Mouse (Mus musculus): ENCODE data around the gene Prdx5. TPM values are rescaled to one million over a fixed set of nuclear protein-coding genes. Genes with fewer than 3 reads are reported as not detected.

Gene Prdx5
- polyA plus RNA-seq, 1 experiment from 2014 or later: 138 TPM

DNA sequence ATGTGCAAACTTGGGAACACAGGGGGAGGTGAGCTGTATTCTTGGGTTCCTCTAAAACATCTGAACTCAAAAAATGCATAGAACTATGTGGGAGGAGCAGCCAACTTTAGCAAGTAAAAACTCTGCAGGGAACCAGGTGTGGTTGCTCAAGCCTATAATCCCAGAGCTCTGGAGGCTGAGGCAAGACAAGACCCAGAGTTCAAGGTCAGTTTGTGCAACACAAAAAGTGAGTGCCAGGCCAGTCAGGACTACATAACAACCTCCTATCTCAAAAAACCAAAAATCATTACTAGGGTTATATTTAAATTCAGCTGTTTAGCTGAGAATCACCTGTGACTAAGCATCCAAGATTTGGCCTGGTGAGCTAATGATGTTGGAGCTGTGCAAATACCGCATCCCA, 22.1 kb upstream of the Prdx5 start:
- Histone ChIP-seq H3K27me3 (ENCODE audit: control insufficient read depth, insufficient read depth, low read length) (peaks cover 79% of the 10 kb centered on the region), H3K27ac (ENCODE audit: low read depth, low read length) (no peak overlapping the region), H3K4me1 (replicated peaks; ENCODE audit: control insufficient read depth, insufficient read depth, low read length) (peaks cover 5% of the 10 kb centered on the region; the same call in 1 of the 2 replicates), H3K4me3 (ENCODE audit: low read depth, low read length) (no peak overlapping the region), H3K9ac (ENCODE audit: low read depth, low read length) (no peak overlapping the region), H3K9me3 (ENCODE audit: control insufficient read depth, low read length) (no peaks in the 10 kb centered on the region), H3K36me3 (ENCODE audit: control insufficient read depth, insufficient read depth, low read length) (no peaks in the 10 kb centered on the region), H3K4me2 (replicated peaks; ENCODE audit: low read depth, low read length) (no peak overlapping the region)
- WGBS: 50% methylated on average over 1 of the region's 1 CpGs
- ATAC-seq (ENCODE audit: low FRiP score): no peak
- no peak for DNase-seq (ENCODE audit: low spot score)

DNA sequence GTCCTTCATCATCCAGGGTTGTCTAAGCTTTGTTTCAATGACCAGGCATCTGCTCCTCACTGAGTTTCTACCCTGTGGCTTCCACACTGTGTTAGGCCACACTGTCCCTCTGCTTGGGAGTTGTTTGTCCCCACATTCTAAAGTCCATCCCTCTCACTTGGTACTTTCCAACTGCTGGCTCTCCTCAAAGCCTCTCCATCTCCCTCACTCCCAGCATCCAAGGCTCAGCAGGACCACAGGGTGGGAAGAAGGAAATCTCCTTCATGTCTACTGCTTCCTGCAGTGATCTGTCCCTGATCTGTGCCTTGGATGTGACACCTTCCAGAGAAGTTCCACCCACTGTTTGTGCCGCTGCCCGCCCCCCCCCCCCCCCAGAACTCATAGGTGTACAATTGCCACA, 21.1 kb upstream of the Prdx5 start:
- no peak for DNase-seq (ENCODE audit: low spot score)
- Histone ChIP-seq H3K4me3 (ENCODE audit: low read depth, low read length) (no peak overlapping the region), H3K27me3 (ENCODE audit: control insufficient read depth, insufficient read depth, low read length) (peaks cover 86% of the 10 kb centered on the region), H3K36me3 (ENCODE audit: control insufficient read depth, insufficient read depth, low read length) (no peaks in the 10 kb centered on the region), H3K27ac (ENCODE audit: low read depth, low read length) (no peak overlapping the region), H3K9ac (ENCODE audit: low read depth, low read length) (no peak overlapping the region), H3K9me3 (ENCODE audit: control insufficient read depth, low read length) (no peaks in the 10 kb centered on the region), H3K4me2 (replicated peaks; ENCODE audit: low read depth, low read length) (no peak overlapping the region), H3K4me1 (replicated peaks; ENCODE audit: control insufficient read depth, insufficient read depth, low read length) (peaks cover 5% of the 10 kb centered on the region; the same call in 1 of the 2 replicates)
- ATAC-seq (ENCODE audit: low FRiP score): no peak
- WGBS: 0% methylated on average over 2 of the region's 2 CpGs

DNA sequence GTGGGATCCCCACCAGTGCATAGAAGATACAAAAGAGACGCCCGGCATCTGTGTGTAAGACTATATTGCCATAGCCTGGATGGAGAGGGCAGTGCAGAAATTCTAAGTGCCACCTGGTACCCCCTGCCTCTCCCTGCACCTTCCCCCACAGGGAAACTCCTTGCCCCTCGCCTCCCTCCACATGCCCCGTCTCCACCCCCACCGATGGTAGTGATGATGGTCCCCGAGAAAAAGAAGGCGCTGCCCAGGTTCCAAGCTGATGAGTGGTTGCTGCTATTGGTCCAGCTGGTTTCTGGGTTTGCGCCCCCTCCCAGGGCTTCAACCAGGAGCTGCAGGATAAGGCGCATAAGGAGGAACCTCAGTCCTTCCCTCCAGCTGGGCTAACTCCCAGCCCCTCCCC, 18.2 kb upstream of the Prdx5 start:
- WGBS: 14% methylated on average over 9 of the region's 9 CpGs
- no peaks in the 10 kb centered on the region for H3K36me3 ChIP-seq (ENCODE audit: control insufficient read depth, insufficient read depth, low read length)
- H3K27me3 ChIP-seq (ENCODE audit: control insufficient read depth, insufficient read depth, low read length): peaks cover 84% of the 10 kb centered on the region
- no peak overlapping the region for H3K27ac ChIP-seq (ENCODE audit: low read depth, low read length)
- H3K9me3 ChIP-seq (ENCODE audit: control insufficient read depth, low read length): no peaks in the 10 kb centered on the region
- no peak overlapping the region for H3K4me3 ChIP-seq (ENCODE audit: low read depth, low read length)
- no peak for ATAC-seq (ENCODE audit: low FRiP score)
- H3K4me2 ChIP-seq (replicated peaks; ENCODE audit: low read depth, low read length): no peak overlapping the region
- H3K4me1 ChIP-seq (replicated peaks; ENCODE audit: control insufficient read depth, insufficient read depth, low read length): 0 out of 2 replicates have a peak, but pooled peaks cover 7% of the 10 kb centered on the region
- H3K9ac ChIP-seq (ENCODE audit: low read depth, low read length): no peak overlapping the region
- no peak for DNase-seq (ENCODE audit: low spot score)

DNA sequence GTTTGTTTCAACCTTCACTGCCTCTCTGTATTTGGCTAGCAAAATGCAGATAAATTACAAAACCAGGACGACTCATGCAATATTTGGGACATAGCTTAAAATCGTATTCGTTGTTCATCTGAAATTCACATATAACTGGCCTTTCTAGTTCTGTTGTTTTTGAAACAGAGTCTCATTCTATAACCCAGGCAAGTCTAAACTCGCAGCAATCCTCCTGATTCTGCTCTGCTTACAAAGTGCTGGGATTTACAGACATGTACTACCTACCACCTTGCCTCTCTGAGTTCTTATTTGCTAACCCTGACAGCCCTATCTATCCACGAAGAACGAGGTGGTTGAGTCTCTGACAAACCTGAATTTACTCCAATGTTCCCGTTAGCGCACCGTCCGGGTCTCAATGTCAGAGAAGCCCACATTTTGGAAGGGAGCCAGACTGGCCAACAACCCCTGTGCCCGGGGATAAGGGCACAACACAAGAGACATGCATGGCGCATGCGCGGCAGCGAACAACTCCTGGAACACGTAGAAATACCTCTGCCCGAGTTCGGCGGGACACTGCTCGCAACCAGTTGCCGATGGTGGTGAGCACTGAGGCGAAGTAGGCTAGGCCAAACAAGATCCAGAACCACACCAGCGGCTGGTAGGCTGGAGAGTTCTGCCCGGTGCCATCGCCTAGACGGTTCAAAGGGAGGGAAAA, 16.8 kb upstream of the Prdx5 start:
- H3K4me1 ChIP-seq (replicated peaks; ENCODE audit: control insufficient read depth, insufficient read depth, low read length): 0 out of 2 replicates have a peak, but pooled peaks cover 7% of the 10 kb centered on the region
- no peak overlapping the region for H3K9ac ChIP-seq (ENCODE audit: low read depth, low read length)
- no peak overlapping the region for H3K27ac ChIP-seq (ENCODE audit: low read depth, low read length)
- no peak for ATAC-seq (ENCODE audit: low FRiP score)
- peak overlapping the region; percentile 18; the same call in 1 of the 2 replicates for H3K4me2 ChIP-seq (replicated peaks; ENCODE audit: low read depth, low read length)
- H3K9me3 ChIP-seq (ENCODE audit: control insufficient read depth, low read length): no peaks in the 10 kb centered on the region
- WGBS: 11% methylated on average over 26 of the region's 26 CpGs
- no peaks in the 10 kb centered on the region for H3K36me3 ChIP-seq (ENCODE audit: control insufficient read depth, insufficient read depth, low read length)
- DNase-seq (ENCODE audit: low spot score): peak; percentile 50
- peak overlapping the region; percentile 16; the same call in 1 of the 2 replicates for H3K4me3 ChIP-seq (ENCODE audit: low read depth, low read length)
- H3K27me3 ChIP-seq (ENCODE audit: control insufficient read depth, insufficient read depth, low read length): peaks cover 76% of the 10 kb centered on the region

DNA sequence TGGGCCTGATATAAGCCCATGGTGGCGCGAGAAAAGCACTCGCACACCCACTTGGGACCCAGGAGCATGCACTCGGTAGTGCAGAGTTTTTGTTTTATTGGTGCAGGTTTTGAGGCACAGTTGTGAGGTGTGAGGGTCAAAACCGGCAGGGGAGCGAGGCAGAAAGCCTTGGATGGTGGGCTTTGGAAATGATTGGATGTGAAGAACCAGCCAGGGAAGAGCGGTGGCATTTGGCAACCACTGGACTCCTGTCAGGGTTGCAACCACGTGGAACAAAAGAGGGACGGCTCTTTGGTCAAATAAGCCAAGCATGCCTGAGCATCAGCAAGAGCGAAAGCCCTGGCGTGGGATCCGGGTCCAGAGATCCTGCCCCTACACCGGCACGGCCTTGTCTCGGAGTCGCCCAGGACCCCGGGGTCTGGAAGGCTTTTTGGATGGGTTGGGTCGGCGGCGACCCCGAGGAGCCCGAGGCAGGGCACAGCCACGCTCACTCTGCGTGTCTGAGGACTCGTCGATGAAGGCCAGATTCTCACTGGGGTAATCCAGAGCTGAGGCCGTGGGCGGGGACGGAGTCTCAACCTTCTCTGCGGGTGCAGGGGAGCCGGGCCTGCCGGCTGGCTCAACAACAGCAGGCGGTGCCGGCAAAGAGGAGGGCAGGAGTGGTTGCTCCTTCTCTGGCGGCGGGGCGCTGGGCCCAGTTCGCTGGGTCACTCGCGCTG, 15.9 kb upstream of the Prdx5 start:
- H3K9ac ChIP-seq (ENCODE audit: low read depth, low read length): no peak overlapping the region
- peaks cover 7% of the 10 kb centered on the region; the same call in 1 of the 2 replicates for H3K4me1 ChIP-seq (replicated peaks; ENCODE audit: control insufficient read depth, insufficient read depth, low read length)
- H3K27me3 ChIP-seq (ENCODE audit: control insufficient read depth, insufficient read depth, low read length): peaks cover 67% of the 10 kb centered on the region
- 5% methylated on average over 38 of the region's 40 CpGs for WGBS
- DNase-seq (ENCODE audit: low spot score): peak; percentile 42
- H3K4me3 ChIP-seq (ENCODE audit: low read depth, low read length): peak overlapping the region; percentile 8; the same call in 1 of the 2 replicates
- H3K36me3 ChIP-seq (ENCODE audit: control insufficient read depth, insufficient read depth, low read length): no peaks in the 10 kb centered on the region
- H3K27ac ChIP-seq (ENCODE audit: low read depth, low read length): no peak overlapping the region
- ATAC-seq (ENCODE audit: low FRiP score): no peak
- H3K4me2 ChIP-seq (replicated peaks; ENCODE audit: low read depth, low read length): no peak overlapping the region
- no peaks in the 10 kb centered on the region for H3K9me3 ChIP-seq (ENCODE audit: control insufficient read depth, low read length)

DNA sequence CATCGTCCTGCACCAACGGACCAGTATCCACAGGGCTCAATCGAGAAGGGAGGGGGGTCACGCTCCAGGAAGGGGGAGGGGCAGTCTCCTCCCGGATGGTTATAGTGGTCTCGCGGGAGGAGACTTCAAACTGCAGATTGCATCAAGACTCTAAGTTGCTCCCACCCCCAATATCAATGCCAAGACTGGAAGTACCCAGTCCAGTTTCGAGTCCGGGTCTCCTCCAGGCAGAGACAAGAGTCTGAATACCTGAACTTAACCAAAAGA, 15.3 kb upstream of the Prdx5 start, which contains the start of gene Catsperz:
Gene Catsperz (minus strand): TSS at position 74 of the 267 bp plus-strand sequence.
- Histone ChIP-seq H3K4me2 (replicated peaks; ENCODE audit: low read depth, low read length) (no peak within 1 kb of the TSS), H3K27me3 (ENCODE audit: control insufficient read depth, insufficient read depth, low read length) (peaks cover 64% of the 10 kb centered on the region), H3K4me1 (replicated peaks; ENCODE audit: control insufficient read depth, insufficient read depth, low read length) (peaks cover 10% of the 10 kb centered on the region; the same call in 1 of the 2 replicates), H3K9me3 (ENCODE audit: control insufficient read depth, low read length) (no peaks in the 10 kb centered on the region), H3K9ac (ENCODE audit: low read depth, low read length) (no peak within 1 kb of the TSS), H3K36me3 (ENCODE audit: control insufficient read depth, insufficient read depth, low read length) (no peaks in the 10 kb centered on the region), H3K4me3 (ENCODE audit: low read depth, low read length) (peak within 1 kb of the TSS; percentile 8; the same call in 1 of the 2 replicates), H3K27ac (ENCODE audit: low read depth, low read length) (no peak within 1 kb of the TSS)
- ATAC-seq (ENCODE audit: low FRiP score) (no peak), DNase-seq (ENCODE audit: low spot score) (no peak)
- WGBS: 6% methylated on average over 9 of the region's 9 CpGs

DNA sequence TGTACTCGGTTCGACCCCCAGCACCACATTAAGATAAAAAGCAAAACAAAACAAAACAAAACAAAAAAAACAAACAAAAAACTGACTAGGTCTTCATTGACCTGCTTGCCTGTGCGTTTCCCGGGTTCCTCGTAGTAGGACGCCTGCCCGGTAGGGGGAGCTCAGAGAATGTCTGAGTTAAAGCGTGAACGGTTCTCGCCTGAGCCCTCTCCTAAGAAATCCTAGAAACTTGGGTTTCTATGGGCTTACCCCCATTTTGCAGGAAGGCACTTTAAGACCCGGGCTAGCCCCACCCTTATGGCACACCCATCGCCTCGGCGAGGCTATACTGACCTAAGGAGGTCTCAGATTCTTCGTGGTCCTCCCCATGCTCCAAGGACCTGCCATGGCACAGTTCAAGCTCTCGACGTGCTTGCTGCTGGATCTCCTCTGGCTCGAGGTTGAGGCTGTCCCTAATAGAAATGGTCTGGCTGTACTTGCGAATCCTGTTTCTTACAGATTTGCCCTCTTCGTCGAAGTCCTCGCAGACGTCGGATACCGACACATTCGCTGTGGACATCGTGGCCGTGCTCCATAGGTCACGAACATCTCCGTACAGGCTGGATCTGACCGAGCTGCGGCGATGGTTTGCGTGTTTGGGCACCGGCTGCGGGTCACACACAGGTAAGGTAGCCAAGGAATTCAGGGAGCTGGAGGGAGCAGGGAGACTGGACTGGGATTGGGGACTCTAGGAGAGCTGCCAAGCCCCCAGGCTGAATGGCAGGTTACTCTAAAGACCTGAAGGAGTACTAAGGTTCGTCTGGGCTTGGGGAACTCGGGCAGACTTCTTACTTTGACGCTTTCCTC, 14.8 kb upstream of the Prdx5 start:
- 3% methylated on average over 39 of the region's 39 CpGs for WGBS
- Histone ChIP-seq H3K4me1 (replicated peaks; ENCODE audit: control insufficient read depth, insufficient read depth, low read length) (peaks cover 13% of the 10 kb centered on the region; the same call in 1 of the 2 replicates), H3K4me3 (ENCODE audit: low read depth, low read length) (no peak overlapping the region)

DNA sequence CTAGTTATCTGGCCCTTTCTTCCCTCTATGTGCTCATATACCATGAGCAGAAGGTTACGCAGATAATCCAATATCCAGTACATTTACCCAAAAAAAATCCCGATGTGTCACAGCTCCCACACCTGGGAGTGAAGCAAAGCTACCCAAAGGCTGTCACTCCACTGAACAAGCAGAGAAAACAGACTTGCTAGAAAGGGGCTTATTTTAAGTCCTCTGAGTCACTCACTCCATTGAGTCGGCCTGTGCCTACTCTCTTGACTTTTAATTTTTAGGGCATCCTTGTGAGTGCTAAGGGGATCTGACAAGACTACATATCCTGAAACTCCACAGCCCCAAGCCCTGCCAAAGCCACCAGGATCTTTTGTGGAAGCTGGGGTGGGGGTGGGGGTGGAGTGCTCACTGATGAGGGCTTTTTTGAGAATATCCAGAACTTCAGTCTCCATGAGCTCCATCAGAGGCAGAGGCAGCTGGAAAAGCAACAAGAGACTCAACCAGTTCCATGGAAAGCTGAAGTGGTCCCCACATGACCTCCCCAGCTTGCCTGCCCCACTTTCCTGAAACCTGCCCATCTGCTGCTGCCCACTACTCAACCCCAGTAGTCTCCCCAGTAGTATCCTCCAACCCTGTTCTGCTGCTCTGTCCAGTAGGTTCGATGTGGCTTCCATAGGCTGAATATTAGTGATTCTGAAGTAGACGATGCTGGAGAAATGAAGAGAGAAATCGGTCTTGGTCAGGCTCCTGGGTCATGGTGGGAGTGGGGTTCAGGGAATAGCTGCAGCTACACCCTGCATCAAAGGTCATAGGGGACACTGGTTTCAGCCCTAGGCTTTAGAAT, 13.2 kb upstream of the Prdx5 start:
- Histone ChIP-seq H3K9me3 (ENCODE audit: control insufficient read depth, low read length) (no peaks in the 10 kb centered on the region), H3K9ac (ENCODE audit: low read depth, low read length) (no peak overlapping the region), H3K27me3 (ENCODE audit: control insufficient read depth, insufficient read depth, low read length) (peaks cover 54% of the 10 kb centered on the region), H3K36me3 (ENCODE audit: control insufficient read depth, insufficient read depth, low read length) (no peaks in the 10 kb centered on the region), H3K4me2 (replicated peaks; ENCODE audit: low read depth, low read length) (no peak overlapping the region), H3K27ac (ENCODE audit: low read depth, low read length) (no peak overlapping the region), H3K4me1 (replicated peaks; ENCODE audit: control insufficient read depth, insufficient read depth, low read length) (peaks cover 13% of the 10 kb centered on the region; the same call in 1 of the 2 replicates), H3K4me3 (ENCODE audit: low read depth, low read length) (no peak overlapping the region)
- 61% methylated on average over 6 of the region's 6 CpGs for WGBS
- DNase-seq (ENCODE audit: low spot score) (no peak), ATAC-seq (ENCODE audit: low FRiP score) (no peak)

More for the DNA sequence above, 14.8 kb upstream of the Prdx5 start:
- Histone ChIP-seq H3K27me3 (ENCODE audit: control insufficient read depth, insufficient read depth, low read length) (peaks cover 62% of the 10 kb centered on the region), H3K27ac (ENCODE audit: low read depth, low read length) (no peak overlapping the region), H3K4me2 (replicated peaks; ENCODE audit: low read depth, low read length) (no peak overlapping the region), H3K9ac (ENCODE audit: low read depth, low read length) (no peak overlapping the region), H3K9me3 (ENCODE audit: control insufficient read depth, low read length) (no peaks in the 10 kb centered on the region), H3K36me3 (ENCODE audit: control insufficient read depth, insufficient read depth, low read length) (no peaks in the 10 kb centered on the region)
- ATAC-seq (ENCODE audit: low FRiP score) (no peak), DNase-seq (ENCODE audit: low spot score) (peak; percentile 85)

Measured in hindbrain, embryonic 11.5 days (tissue).